Mouse (Mus musculus): ENCODE results near the gene Arhgef10l. TPM values are rescaled to one million over a fixed set of nuclear protein-coding genes. Genes with fewer than 3 reads are reported as not detected.

Gene Arhgef10l
- polyA plus RNA-seq, 1 experiment from 2014 or later: 21.9 TPM

DNA sequence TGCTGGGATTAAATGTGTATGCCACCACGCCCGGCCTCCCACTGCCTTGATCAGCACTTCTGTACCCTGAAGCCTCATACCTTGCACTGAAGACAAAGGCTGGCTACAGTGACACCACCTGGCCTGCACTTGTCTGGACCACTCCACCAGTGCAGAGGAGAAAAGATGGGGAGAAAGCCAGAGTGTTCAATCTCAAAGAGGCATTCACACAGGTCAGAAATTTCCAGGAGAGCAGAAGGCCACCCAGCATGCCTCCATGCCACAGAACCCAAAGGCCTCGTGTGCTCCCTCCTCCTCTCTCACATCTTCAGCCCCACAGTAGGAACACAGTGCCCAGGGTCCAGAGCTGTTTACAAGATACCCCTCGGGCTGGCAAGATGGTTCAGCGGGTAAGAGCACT is 68.4 kb downstream of the Arhgef10l start:
- DNase-seq (ENCODE audit: low spot score): no peak
- no peak overlapping the region for H3K4me3 ChIP-seq (replicated peaks; ENCODE audit: low read length)
- H3K9ac ChIP-seq: no peak overlapping the region
- 0 out of 2 replicates have a peak, but pooled peaks cover 4% of the 10 kb centered on the region for H3K4me1 ChIP-seq (replicated peaks; ENCODE audit: control insufficient read depth, insufficient read depth, low read length)
- H3K36me3 ChIP-seq (replicated peaks; ENCODE audit: control insufficient read depth, insufficient read depth): peaks cover 15% of the 10 kb centered on the region
- H3K4me2 ChIP-seq (replicated peaks): no peak overlapping the region
- H3K27me3 ChIP-seq (ENCODE audit: control insufficient read depth, insufficient read depth, low read length): no peaks in the 10 kb centered on the region
- no peak for ATAC-seq (ENCODE audit: low FRiP score)
- H3K27ac ChIP-seq: no peak overlapping the region
- H3K9me3 ChIP-seq (ENCODE audit: control insufficient read depth, low read length): peaks cover 4% of the 10 kb centered on the region; the same call in 1 of the 2 replicates
- WGBS: 97% methylated on average over 5 of the region's 5 CpGs

DNA sequence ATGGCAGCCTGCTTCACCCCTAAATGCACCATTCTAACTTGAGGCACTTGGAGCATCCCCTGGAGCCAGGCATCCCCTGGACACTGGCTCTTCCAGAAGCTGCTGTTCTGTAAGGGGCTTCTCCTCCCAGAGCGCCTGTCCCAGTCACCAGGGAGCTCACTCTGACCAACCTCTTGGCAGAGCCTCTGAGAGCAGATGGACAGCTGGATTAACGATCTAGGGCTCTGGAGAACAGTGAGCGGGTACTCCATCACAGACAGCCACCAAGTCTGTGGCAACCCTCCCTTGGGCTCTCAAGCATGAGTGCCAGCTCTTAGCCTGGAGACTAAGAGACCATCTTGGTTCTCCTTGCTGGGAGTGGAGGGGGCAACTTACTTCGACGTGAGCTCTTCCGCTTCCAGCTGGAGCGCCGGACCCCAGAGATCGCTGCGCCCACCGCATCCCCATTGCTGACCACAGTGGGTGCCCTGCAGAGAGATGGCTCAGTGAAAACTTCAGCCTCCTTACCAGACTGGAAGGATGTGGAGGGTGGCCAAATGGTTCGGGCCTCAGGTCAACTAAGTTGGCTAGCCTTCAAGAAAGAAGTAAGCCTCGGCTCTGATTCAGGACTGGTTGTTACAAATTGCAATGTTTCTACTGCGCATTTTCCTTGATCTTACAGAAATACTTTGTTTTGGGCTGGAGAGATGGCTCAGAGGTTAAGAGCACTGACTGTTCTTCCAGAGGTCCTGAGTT is 71.9 kb downstream of the Arhgef10l start:
- WGBS: 76% methylated on average over 14 of the region's 14 CpGs
- peaks cover 4% of the 10 kb centered on the region; the same call in 1 of the 2 replicates for H3K9me3 ChIP-seq (ENCODE audit: control insufficient read depth, low read length)
- DNase-seq (ENCODE audit: low spot score): no peak
- H3K4me3 ChIP-seq (replicated peaks; ENCODE audit: low read length): no peak overlapping the region
- H3K27ac ChIP-seq: no peak overlapping the region
- 0 out of 2 replicates have a peak, but pooled peaks cover 4% of the 10 kb centered on the region for H3K4me1 ChIP-seq (replicated peaks; ENCODE audit: control insufficient read depth, insufficient read depth, low read length)
- no peak overlapping the region for H3K4me2 ChIP-seq (replicated peaks)
- peaks cover 32% of the 10 kb centered on the region for H3K36me3 ChIP-seq (replicated peaks; ENCODE audit: control insufficient read depth, insufficient read depth)
- no peak for ATAC-seq (ENCODE audit: low FRiP score)
- H3K27me3 ChIP-seq (ENCODE audit: control insufficient read depth, insufficient read depth, low read length): no peaks in the 10 kb centered on the region
- H3K9ac ChIP-seq: no peak overlapping the region

DNA sequence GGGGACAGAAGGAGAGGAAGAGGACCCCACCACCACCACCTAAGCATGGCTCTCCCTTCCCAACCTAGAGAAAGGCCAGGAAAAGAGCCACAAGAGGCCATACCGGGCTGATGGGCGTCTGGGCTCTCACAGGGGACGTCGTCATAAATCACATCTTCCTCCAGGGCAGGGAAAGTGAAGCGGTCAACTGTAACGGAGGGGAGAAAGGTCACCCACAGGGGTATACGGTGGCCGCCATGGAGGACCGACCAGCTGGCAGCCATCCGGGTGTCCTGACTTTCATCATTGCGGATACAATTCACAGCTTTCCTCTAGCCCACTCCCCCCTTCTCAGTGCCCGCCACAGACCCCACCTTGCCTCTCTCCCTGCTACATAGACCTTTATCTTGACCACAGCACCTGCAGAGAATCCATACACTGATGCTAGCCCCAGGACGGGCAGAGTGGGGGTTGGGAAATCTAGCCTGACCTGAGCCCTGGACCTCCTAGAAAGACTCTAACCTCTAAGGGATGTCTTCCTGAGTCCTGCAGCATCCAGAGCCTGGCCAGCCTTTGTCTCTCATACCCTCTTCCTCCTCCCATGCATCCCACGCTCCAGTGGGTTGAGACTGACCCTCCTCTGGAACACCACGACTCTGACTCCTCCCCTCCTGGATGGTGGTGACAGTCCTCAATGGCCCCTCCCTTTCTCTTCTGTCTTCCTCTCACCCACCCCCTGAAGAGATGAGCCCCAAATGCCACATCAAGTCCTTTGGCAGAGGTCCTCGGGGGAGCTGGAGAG is 72.6 kb downstream of the Arhgef10l start:
- Histone ChIP-seq H3K4me3 (replicated peaks; ENCODE audit: low read length) (no peak overlapping the region), H3K9me3 (ENCODE audit: control insufficient read depth, low read length) (peaks cover 4% of the 10 kb centered on the region; the same call in 1 of the 2 replicates), H3K4me1 (replicated peaks; ENCODE audit: control insufficient read depth, insufficient read depth, low read length) (0 out of 2 replicates have a peak, but pooled peaks cover 4% of the 10 kb centered on the region), H3K27ac (no peak overlapping the region), H3K27me3 (ENCODE audit: control insufficient read depth, insufficient read depth, low read length) (no peaks in the 10 kb centered on the region), H3K4me2 (replicated peaks) (no peak overlapping the region), H3K9ac (no peak overlapping the region), H3K36me3 (replicated peaks; ENCODE audit: control insufficient read depth, insufficient read depth) (peaks cover 39% of the 10 kb centered on the region)
- 51% methylated on average over 16 of the region's 16 CpGs for WGBS
- peak; percentile 48; the same call in 1 of the 2 replicates for ATAC-seq (ENCODE audit: low FRiP score)
- no peak for DNase-seq (ENCODE audit: low spot score)

DNA sequence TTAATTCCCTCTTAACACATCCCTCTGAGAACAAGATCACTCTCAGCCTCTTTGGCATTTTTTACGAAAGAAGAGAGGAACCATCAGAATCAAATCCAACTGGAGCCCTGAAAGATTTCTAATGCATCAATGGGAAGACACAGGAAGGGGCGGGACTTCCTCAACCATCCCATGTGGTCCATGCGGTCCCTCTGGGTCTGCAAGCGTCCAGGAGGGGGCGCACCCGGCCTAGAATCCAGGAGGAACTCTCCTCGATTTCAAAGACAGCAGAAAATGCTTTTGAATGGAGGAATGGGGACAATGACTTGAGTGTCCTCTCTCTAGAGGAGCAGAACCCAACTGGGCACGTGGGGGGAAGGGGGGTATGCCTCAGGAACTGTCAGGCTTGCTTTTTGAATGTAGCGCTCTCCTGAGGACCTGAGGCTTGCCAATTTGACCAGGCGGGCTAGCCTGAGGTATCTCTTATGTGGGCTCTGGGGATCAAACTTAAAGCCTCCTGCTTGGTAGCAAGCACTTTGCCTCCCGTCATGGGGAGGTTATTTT is 73.5 kb downstream of the Arhgef10l start:
- 0 out of 2 replicates have a peak, but pooled peaks cover 4% of the 10 kb centered on the region for H3K4me1 ChIP-seq (replicated peaks; ENCODE audit: control insufficient read depth, insufficient read depth, low read length)
- H3K9ac ChIP-seq: no peak overlapping the region
- peaks cover 2% of the 10 kb centered on the region; the same call in 1 of the 2 replicates for H3K9me3 ChIP-seq (ENCODE audit: control insufficient read depth, low read length)
- H3K27me3 ChIP-seq (ENCODE audit: control insufficient read depth, insufficient read depth, low read length): no peaks in the 10 kb centered on the region
- no peak overlapping the region for H3K4me2 ChIP-seq (replicated peaks)
- ATAC-seq (ENCODE audit: low FRiP score): peak; percentile 40; the same call in 1 of the 2 replicates
- WGBS: 28% methylated on average over 11 of the region's 11 CpGs
- DNase-seq (ENCODE audit: low spot score): peak; percentile 85
- no peak overlapping the region for H3K27ac ChIP-seq
- H3K4me3 ChIP-seq (replicated peaks; ENCODE audit: low read length): no peak overlapping the region
- peaks cover 38% of the 10 kb centered on the region for H3K36me3 ChIP-seq (replicated peaks; ENCODE audit: control insufficient read depth, insufficient read depth)

DNA sequence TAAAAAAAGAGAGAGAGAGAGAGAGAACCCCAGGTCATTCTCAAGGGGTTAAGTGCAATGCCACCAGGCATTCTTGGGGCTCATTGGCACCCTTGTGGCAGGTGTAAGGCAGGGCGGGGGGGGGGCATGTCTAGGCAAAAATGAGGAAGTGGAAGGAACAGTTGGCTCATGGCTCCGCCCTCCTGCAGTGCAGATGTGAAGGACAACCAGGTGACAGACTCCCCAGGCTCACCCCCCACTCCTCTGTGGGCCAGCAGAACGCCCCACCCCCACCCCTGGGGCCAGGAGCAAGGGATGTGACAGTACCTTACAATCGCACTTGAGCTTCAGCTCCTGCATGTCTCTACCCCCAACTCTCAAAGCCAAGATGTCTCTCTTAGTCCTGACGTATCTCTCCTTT is 79.3 kb downstream of the Arhgef10l start:
- no peaks in the 10 kb centered on the region for H3K4me1 ChIP-seq (replicated peaks; ENCODE audit: control insufficient read depth, insufficient read depth, low read length)
- WGBS: 87% methylated on average over 5 of the region's 5 CpGs
- no peak for DNase-seq (ENCODE audit: low spot score)
- no peak for ATAC-seq (ENCODE audit: low FRiP score)
- H3K27ac ChIP-seq: no peak overlapping the region
- H3K4me2 ChIP-seq (replicated peaks): no peak overlapping the region
- no peak overlapping the region for H3K4me3 ChIP-seq (replicated peaks; ENCODE audit: low read length)
- H3K36me3 ChIP-seq (replicated peaks; ENCODE audit: control insufficient read depth, insufficient read depth): peaks cover 55% of the 10 kb centered on the region
- no peaks in the 10 kb centered on the region for H3K9me3 ChIP-seq (ENCODE audit: control insufficient read depth, low read length)
- H3K9ac ChIP-seq: no peak overlapping the region
- no peaks in the 10 kb centered on the region for H3K27me3 ChIP-seq (ENCODE audit: control insufficient read depth, insufficient read depth, low read length)

DNA sequence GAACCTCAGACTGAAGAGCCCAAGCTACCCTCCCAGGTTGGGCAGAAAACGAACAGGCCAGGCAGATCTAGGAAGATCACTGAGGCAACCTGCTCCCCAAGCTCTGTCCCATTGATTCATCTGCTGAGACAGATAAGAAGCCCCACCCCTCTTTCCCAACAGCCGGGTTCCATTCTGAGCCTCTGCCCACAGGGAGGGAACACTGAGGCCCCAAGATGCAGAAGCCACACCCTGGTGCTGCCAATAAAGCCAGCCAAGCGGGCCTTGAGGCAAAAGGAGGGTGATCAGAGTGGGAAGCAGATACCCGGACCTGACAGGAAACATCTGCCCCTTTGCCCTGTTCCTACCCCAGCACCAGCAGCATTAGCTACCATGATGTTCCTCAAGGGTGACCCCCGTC is 81.6 kb downstream of the Arhgef10l start:
- 78% methylated on average over 5 of the region's 5 CpGs for WGBS
- H3K36me3 ChIP-seq (replicated peaks; ENCODE audit: control insufficient read depth, insufficient read depth): peaks cover 68% of the 10 kb centered on the region

DNA sequence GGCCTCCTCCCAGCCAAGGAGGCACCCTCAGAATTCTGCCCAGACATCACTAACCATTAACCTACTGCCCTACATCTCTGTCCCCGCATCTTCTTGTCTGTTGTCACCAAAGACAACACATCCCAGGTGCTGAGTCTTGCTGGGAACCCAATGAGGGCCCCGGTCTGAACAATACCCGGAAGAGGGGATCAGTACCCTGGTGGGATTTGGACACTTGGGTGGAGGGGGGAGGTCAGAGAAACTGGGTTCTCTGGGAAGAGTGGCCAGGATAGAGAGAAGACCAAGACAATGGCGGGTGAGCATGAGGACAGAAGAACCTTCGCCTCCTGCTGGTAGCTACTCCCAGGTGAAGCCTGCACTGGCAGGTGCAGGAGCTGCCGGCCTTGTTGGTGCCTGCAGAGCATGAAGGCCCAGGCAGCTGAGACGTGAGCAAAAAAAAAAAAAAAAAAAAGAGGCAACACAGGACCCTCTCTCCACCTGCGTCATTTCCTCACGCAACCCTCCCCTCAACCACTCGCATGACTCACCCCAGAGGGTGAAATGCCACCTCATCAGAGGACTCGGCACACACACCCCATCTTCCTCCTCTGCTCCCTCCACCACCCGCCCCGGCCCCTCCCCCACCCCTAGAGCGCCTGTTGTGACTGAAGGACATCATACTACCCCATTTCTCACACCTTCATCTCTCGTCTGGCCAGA is 83.3 kb downstream of the Arhgef10l start:
- Histone ChIP-seq H3K36me3 (replicated peaks; ENCODE audit: control insufficient read depth, insufficient read depth) (peaks cover 73% of the 10 kb centered on the region), H3K4me1 (replicated peaks; ENCODE audit: control insufficient read depth, insufficient read depth, low read length) (no peaks in the 10 kb centered on the region), H3K27me3 (ENCODE audit: control insufficient read depth, insufficient read depth, low read length) (no peaks in the 10 kb centered on the region), H3K27ac (no peak overlapping the region), H3K9ac (no peak overlapping the region), H3K4me2 (replicated peaks) (no peak overlapping the region), H3K4me3 (replicated peaks; ENCODE audit: low read length) (no peak overlapping the region), H3K9me3 (ENCODE audit: control insufficient read depth, low read length) (no peaks in the 10 kb centered on the region)
- DNase-seq (ENCODE audit: low spot score) (no peak), ATAC-seq (ENCODE audit: low FRiP score) (no peak)
- WGBS: 83% methylated on average over 13 of the region's 15 CpGs

More for the DNA sequence above, 81.6 kb downstream of the Arhgef10l start:
- Histone ChIP-seq H3K4me1 (replicated peaks; ENCODE audit: control insufficient read depth, insufficient read depth, low read length) (no peaks in the 10 kb centered on the region), H3K27me3 (ENCODE audit: control insufficient read depth, insufficient read depth, low read length) (no peaks in the 10 kb centered on the region), H3K27ac (no peak overlapping the region), H3K9me3 (ENCODE audit: control insufficient read depth, low read length) (no peaks in the 10 kb centered on the region), H3K9ac (no peak overlapping the region), H3K4me3 (replicated peaks; ENCODE audit: low read length) (no peak overlapping the region), H3K4me2 (replicated peaks) (no peak overlapping the region)
- ATAC-seq (ENCODE audit: low FRiP score): no peak
- DNase-seq (ENCODE audit: low spot score): no peak

DNA sequence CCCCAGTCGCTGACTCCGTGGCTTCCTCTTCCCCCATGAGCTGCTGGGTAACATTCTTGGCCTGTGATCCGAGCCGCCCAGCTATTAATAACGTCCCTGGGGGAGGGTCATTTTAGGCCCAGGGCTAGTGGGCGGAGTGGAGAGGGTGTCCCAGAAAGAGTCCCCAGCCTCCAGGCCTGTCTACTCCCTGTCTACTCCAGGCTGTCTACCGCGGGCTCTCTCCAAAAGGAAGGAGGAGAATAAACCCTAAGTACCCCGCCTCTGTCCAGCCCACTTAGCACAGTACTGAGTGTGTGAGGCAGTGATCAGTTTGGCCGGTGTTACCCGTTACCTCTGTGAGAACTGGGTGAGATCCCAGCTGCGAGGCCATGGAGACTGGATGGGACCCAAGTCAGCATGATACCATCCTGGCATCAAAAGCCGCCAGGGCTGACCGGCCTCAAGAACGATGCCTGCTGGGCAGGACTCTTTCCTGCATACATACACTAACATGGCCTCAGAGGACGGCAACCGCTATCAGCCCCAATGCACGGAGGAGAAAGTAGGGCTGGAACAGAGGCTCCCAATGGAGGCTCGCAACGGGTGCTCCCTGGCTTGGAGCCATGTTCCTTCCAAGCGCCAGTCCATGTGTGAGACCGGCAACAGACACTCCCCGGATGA is 84.0 kb downstream of the Arhgef10l start:
- no peaks in the 10 kb centered on the region for H3K9me3 ChIP-seq (ENCODE audit: control insufficient read depth, low read length)
- H3K4me1 ChIP-seq (replicated peaks; ENCODE audit: control insufficient read depth, insufficient read depth, low read length): no peaks in the 10 kb centered on the region
- H3K27me3 ChIP-seq (ENCODE audit: control insufficient read depth, insufficient read depth, low read length): no peaks in the 10 kb centered on the region
- no peak overlapping the region for H3K9ac ChIP-seq
- no peak overlapping the region for H3K4me3 ChIP-seq (replicated peaks; ENCODE audit: low read length)
- ATAC-seq (ENCODE audit: low FRiP score) (0 out of 2 replicates have a peak, but pooled peaks have one; percentile 28), DNase-seq (ENCODE audit: low spot score) (no peak)
- H3K27ac ChIP-seq: no peak overlapping the region
- WGBS: 73% methylated on average over 23 of the region's 23 CpGs
- peaks cover 75% of the 10 kb centered on the region for H3K36me3 ChIP-seq (replicated peaks; ENCODE audit: control insufficient read depth, insufficient read depth)
- no peak overlapping the region for H3K4me2 ChIP-seq (replicated peaks)

Measured in hindbrain, embryonic 14.5 days (tissue).